Mouse (Mus musculus): ENCODE results near the gene Ccdc96. TPM values are rescaled to one million over a fixed set of nuclear protein-coding genes. Genes with fewer than 3 reads are reported as not detected.
A peak's percentile ranks its signal among the peaks of the same experiment; 100 is the strongest.

The Ccdc96 gene
- polyA plus RNA-seq, 1 experiment from 2014 or later, result 0.41 TPM

DNA sequence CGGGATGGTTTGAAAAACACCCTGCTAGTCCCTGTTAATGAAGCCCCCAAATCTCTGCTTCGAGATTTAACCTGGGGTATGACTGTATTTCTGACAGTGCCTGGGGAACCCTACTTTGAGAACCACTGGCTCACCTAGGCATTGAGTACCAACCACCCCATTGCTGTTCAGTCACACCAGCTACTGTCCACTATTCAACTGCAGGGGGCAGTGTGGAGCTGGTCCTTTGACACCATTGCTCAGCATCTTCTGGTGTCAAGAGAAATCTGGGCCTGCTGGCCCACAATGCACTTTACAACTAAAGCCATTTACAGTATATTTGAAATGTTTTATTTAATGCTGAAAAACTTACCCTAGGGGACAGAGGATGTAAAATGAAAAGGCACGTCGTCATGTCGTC lies 10.1 kb upstream of the Ccdc96 start:
- Histone ChIP-seq H3K4me1 (replicated peaks) (no peaks in the 10 kb centered on the region), H3K27ac (no peak overlapping the region), H3K4me3 (replicated peaks) (no peak overlapping the region), H3K36me3 (peaks cover 72% of the 10 kb centered on the region), H3K27me3 (no peaks in the 10 kb centered on the region), H3K9ac (replicated peaks) (no peak overlapping the region), H3K4me2 (no peak overlapping the region), H3K9me3 (no peaks in the 10 kb centered on the region)
- WGBS, result 90% methylated on average over 5 of the region's 5 CpGs
- ATAC-seq (ENCODE audit: insufficient number of reproducible peaks, insufficient read depth, low FRiP score, low TSS enrichment, low read depth), result no peak

DNA sequence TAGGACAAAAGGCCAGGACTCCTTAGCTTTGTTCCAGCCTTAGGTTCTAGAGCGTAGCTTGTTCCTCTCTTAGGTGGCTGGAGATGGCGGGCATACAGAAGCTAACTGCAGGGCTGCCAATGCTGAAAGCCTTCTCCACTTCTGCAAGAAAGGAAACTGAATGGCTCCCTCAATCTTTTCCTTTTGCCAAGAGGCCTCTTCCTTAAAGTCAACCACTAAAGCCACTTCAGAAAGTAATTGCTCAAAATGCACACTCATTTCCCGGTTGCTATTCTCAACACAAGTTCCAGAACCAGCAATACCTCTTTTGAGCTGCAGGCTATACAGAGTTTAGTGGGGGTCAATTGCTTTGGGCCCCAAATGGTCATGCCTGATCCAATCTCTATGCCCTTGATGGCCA lies 6.9 kb upstream of the Ccdc96 start:
- no peak for ATAC-seq (ENCODE audit: insufficient number of reproducible peaks, insufficient read depth, low FRiP score, low TSS enrichment, low read depth)
- no peak overlapping the region for H3K27ac ChIP-seq
- no peak overlapping the region for H3K9ac ChIP-seq (replicated peaks)
- peaks cover 12% of the 10 kb centered on the region; the same call in 1 of the 2 replicates for H3K4me1 ChIP-seq (replicated peaks)
- H3K4me2 ChIP-seq, result no peak overlapping the region
- H3K9me3 ChIP-seq, result no peaks in the 10 kb centered on the region
- H3K27me3 ChIP-seq, result no peaks in the 10 kb centered on the region
- WGBS, result 94% methylated on average over 3 of the region's 3 CpGs
- H3K4me3 ChIP-seq (replicated peaks), result no peak overlapping the region
- H3K36me3 ChIP-seq, result peaks cover 40% of the 10 kb centered on the region

DNA sequence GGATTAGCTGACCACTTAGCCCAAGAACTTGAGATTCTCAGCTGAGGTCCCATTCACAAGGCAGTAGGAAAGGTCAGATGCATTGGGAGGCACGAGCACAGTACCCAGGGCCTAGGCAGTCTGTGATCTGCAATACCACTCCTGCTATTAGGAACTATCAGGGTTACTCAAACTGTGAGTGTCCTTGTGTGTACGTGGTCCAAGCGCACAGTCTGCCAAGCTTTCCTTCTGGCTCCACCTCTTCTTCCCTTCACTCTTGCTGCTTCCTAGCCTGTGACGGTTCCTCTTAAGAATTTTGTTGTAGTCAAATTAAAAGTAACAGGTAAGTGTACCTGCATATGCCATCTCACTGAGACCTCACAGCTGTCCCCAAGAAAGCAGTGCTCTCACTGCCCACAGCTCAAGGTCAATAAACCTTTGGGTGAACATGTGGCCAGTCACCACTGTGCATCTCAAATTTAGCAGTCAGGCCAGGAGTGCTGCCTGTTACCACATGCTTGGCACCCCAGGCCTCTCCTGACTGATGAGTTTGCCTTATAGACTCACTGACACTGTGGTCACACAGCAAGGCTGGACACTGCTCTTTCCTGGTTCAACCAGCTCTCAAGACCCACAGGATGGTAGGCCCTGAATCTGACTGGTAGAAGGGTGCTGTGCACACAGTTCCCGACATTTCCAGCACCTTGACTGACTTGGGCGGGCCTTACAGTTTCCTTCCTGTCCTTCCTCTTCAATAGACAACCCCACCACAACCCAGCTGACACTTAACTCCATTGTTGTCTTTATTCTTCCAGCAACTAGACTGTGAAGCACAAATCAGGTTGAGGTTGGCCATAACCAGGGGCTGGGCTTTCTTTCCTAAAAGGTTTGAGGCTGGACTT lies 5.6 kb upstream of the Ccdc96 start:
- H3K36me3 ChIP-seq, result peaks cover 29% of the 10 kb centered on the region
- H3K27me3 ChIP-seq, result no peaks in the 10 kb centered on the region
- 86% methylated on average over 6 of the region's 6 CpGs for WGBS
- no peak overlapping the region for H3K27ac ChIP-seq
- ATAC-seq (ENCODE audit: insufficient number of reproducible peaks, insufficient read depth, low FRiP score, low TSS enrichment, low read depth), result no peak
- H3K9me3 ChIP-seq, result no peaks in the 10 kb centered on the region
- H3K4me3 ChIP-seq (replicated peaks), result no peak overlapping the region
- no peak overlapping the region for H3K9ac ChIP-seq (replicated peaks)
- peaks cover 22% of the 10 kb centered on the region for H3K4me1 ChIP-seq (replicated peaks)
- H3K4me2 ChIP-seq, result no peak overlapping the region

DNA sequence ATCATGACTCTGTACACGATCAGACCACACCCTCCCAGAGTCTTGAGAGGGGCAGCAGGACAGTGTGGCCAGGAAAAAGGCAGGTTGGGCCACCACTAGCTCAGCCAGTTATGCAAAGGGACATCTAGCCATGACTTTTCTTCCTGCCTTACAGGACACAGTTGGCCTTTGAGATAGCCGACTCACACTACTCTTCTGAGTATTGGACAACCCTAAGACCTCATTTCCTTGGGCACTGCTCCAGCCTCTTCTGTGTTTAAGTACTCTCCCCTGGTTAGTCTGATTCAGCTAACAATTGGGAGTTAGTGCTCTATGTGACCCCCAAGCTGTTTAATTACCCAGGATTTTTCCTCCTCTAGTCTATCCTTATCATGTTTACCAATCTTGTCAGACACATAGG lies 4.7 kb upstream of the Ccdc96 start:
- Histone ChIP-seq H3K4me2 (no peak overlapping the region), H3K4me1 (replicated peaks) (peaks cover 24% of the 10 kb centered on the region), H3K27me3 (peaks cover 3% of the 10 kb centered on the region), H3K36me3 (peaks cover 21% of the 10 kb centered on the region), H3K9me3 (no peaks in the 10 kb centered on the region), H3K27ac (no peak overlapping the region), H3K9ac (replicated peaks) (no peak overlapping the region), H3K4me3 (replicated peaks) (no peak overlapping the region)
- WGBS, result 80% methylated on average over 2 of the region's 2 CpGs
- no peak for ATAC-seq (ENCODE audit: insufficient number of reproducible peaks, insufficient read depth, low FRiP score, low TSS enrichment, low read depth)

DNA sequence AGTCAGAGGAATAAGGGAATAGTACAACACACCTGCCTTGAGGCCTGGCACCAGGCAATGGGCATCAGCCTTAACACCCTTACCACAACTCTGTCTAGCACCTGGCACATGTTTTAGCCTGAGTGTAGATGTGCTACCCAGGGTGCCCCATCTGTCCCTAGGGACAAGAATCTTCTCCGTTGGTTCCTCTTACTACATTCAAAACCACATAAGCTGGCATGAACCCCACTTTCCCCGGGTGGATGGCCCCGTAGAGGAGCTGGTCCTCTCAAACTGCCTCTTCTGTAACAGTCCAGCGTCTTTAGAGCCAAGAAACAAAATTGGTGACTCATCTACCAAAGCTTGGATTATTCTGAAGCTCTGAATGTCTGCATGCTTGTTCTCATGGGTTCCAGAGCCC lies 4.0 kb upstream of the Ccdc96 start:
- no peak overlapping the region for H3K4me2 ChIP-seq
- 91% methylated on average over 4 of the region's 4 CpGs for WGBS
- peaks cover 17% of the 10 kb centered on the region for H3K36me3 ChIP-seq
- no peak overlapping the region for H3K27ac ChIP-seq
- no peaks in the 10 kb centered on the region for H3K9me3 ChIP-seq
- H3K4me1 ChIP-seq (replicated peaks), result peaks cover 31% of the 10 kb centered on the region
- H3K27me3 ChIP-seq, result peaks cover 9% of the 10 kb centered on the region
- no peak overlapping the region for H3K4me3 ChIP-seq (replicated peaks)
- H3K9ac ChIP-seq (replicated peaks), result no peak overlapping the region
- ATAC-seq (ENCODE audit: insufficient number of reproducible peaks, insufficient read depth, low FRiP score, low TSS enrichment, low read depth), result no peak

DNA sequence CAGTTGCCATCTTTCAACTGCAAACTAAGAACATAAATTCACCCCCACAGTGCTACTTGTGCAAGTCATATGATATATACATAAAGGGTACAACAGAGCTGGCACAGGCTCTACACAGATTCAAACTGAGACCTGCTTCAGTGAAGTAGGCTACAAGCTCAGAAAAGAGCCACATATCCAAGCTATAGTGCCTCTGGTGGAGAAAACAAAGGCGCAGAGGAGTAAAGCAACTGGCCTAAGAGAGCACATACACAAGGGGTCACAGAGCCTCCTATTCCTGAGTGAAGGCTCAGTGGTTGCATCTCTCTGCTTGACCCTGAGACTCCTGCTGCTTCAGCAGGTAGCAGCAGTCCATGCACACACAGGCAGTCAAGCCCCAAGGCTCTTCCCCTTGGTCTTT lies 3.3 kb upstream of the Ccdc96 start:
- Histone ChIP-seq H3K9me3 (no peaks in the 10 kb centered on the region), H3K4me2 (no peak overlapping the region), H3K9ac (replicated peaks) (no peak overlapping the region), H3K4me3 (replicated peaks) (no peak overlapping the region), H3K36me3 (peaks cover 10% of the 10 kb centered on the region), H3K27ac (no peak overlapping the region), H3K4me1 (replicated peaks) (peaks cover 31% of the 10 kb centered on the region), H3K27me3 (peaks cover 16% of the 10 kb centered on the region)
- WGBS, result 75% methylated on average over 1 of the region's 1 CpGs
- ATAC-seq (ENCODE audit: insufficient number of reproducible peaks, insufficient read depth, low FRiP score, low TSS enrichment, low read depth), result no peak

DNA sequence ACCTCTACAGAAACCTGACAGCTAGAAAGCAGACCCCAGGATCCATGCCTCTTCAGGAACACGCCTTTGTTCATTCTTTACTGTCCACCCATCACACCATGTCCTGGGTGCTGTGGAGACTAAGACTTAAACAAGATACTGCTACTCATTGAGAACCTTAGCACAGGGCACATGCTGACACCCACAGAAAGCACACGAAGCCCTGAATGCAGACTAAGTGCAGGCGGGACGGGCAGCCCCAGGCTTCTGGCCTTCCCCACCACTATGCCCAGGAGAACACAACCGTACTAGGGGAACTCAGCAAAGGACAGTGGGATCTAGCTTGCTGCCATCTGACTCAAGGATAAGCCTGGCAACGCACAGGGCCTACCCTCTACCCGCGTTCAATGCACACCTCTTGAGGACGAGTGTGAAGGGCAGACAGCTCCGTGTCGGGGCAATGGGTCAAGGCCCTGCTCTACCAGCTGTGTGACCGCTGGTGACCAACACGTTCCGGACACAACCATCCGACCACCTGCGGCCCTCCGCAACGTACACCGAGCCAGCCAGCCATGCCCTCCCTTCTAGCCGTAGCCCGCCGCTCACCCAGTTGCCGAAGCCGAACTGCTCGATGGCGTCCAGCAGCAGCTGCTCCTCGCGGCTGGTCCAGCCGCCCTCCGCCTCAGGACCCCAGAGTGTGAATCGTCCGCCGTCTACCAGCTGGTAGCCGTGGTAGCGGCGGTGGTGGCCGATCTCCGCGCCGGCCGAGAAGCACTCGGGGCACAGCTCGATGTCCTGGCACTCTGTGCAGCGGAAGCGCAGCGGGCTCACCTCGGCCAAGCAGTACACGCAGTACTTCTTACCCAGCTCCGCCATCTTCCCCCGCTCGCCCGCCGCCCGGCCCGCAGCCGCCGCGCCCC lies 936 bp upstream of the Ccdc96 start:
- Histone ChIP-seq H3K9ac (replicated peaks) (peak overlapping the region; percentile 86), H3K27me3 (peaks cover 23% of the 10 kb centered on the region), H3K4me3 (replicated peaks) (peak overlapping the region; percentile 89), H3K4me1 (replicated peaks) (peaks cover 31% of the 10 kb centered on the region), H3K27ac (peak overlapping the region; percentile 67), H3K9me3 (no peaks in the 10 kb centered on the region), H3K4me2 (peak overlapping the region; percentile 93), H3K36me3 (no peaks in the 10 kb centered on the region; the same call in 1 of the 2 replicates)
- peak; percentile 52 for ATAC-seq (ENCODE audit: insufficient number of reproducible peaks, insufficient read depth, low FRiP score, low TSS enrichment, low read depth)
- 2% methylated on average over 58 of the region's 58 CpGs for WGBS

DNA sequence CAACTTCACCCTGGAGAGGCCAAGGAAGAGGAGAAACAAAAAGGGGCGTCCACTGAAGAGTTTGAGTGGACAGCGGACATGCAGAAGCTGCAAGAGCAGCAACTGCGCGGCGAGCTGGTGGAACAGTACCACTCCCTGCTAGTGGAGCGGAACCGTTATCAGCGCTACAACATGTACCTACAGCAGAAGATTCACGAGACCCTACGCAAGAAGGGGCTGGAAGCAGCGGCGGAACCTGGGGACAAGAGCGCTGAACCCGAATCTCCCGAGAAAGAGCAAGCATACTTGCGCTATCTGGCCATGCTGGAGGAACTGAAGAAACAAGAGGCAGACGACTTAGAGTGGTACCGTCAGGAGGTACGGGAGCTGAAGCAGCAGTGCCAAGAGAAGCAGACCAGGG lies 918 bp downstream of the Ccdc96 start:
- H3K27ac ChIP-seq, result no peak overlapping the region
- peak overlapping the region; percentile 89 for H3K4me2 ChIP-seq
- peaks cover 23% of the 10 kb centered on the region for H3K27me3 ChIP-seq
- H3K9ac ChIP-seq (replicated peaks), result no peak overlapping the region; the same call in 1 of the 2 replicates
- no peaks in the 10 kb centered on the region for H3K9me3 ChIP-seq
- no peak for ATAC-seq (ENCODE audit: insufficient number of reproducible peaks, insufficient read depth, low FRiP score, low TSS enrichment, low read depth)
- 31% methylated on average over 19 of the region's 19 CpGs for WGBS
- peak overlapping the region; percentile 89 for H3K4me3 ChIP-seq (replicated peaks)
- H3K36me3 ChIP-seq, result peaks cover 2% of the 10 kb centered on the region; the same call in 1 of the 2 replicates
- H3K4me1 ChIP-seq (replicated peaks), result peaks cover 31% of the 10 kb centered on the region

DNA sequence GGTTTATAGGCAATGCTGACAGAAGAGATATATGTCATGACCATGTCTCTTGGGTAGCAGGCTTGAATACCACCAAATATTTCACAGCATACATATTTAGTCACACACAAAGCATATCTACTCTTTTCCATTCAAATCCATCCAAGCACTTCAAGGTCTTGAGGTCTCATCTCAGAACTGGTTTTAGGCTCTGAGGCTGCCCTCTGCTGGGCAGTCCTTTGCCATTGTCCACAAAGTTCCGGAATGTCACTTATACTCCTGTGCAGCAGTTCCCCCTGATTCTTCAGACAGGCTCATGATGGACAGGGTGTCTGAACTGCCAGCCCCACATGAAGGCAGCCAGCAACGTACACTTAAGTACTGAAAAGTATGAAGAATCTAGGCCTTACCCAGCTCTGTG lies 4.8 kb downstream of the Ccdc96 start:
- H3K27ac ChIP-seq, result no peak overlapping the region
- no peak for ATAC-seq (ENCODE audit: insufficient number of reproducible peaks, insufficient read depth, low FRiP score, low TSS enrichment, low read depth)
- H3K4me1 ChIP-seq (replicated peaks), result peaks cover 9% of the 10 kb centered on the region
- peaks cover 35% of the 10 kb centered on the region for H3K36me3 ChIP-seq
- H3K27me3 ChIP-seq, result peaks cover 23% of the 10 kb centered on the region
- no peaks in the 10 kb centered on the region for H3K9me3 ChIP-seq
- no peak overlapping the region for H3K9ac ChIP-seq (replicated peaks)
- no peak overlapping the region for H3K4me2 ChIP-seq
- no peak overlapping the region for H3K4me3 ChIP-seq (replicated peaks)
- WGBS, result 49% methylated on average over 2 of the region's 2 CpGs

DNA sequence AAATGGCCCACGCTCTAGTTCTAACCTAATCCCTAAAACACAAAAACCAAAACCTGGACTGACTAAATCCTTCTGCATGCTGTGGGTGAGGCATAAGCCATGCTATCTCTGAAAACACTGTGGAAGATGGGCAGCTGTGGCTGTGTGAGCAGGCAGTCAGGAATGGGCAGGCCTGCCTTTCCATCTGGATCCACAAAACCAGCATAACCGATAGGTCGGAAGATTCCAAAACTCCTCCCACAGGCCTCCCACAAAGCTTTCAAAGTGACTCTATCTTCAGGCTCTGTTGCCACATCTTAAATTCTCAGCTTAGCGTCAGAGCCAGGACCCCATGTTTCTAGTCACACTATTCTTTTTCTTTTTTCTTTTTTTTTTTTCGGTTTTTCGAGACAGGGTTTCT lies 9.5 kb downstream of the Ccdc96 start:
- ATAC-seq (ENCODE audit: insufficient number of reproducible peaks, insufficient read depth, low FRiP score, low TSS enrichment, low read depth), result no peak
- H3K36me3 ChIP-seq, result peaks cover 69% of the 10 kb centered on the region
- no peak overlapping the region for H3K9ac ChIP-seq (replicated peaks)
- no peak overlapping the region for H3K4me3 ChIP-seq (replicated peaks)
- H3K9me3 ChIP-seq, result no peaks in the 10 kb centered on the region
- 89% methylated on average over 6 of the region's 6 CpGs for WGBS
- no peaks in the 10 kb centered on the region for H3K4me1 ChIP-seq (replicated peaks)
- no peak overlapping the region for H3K4me2 ChIP-seq
- no peak overlapping the region for H3K27ac ChIP-seq
- no peaks in the 10 kb centered on the region for H3K27me3 ChIP-seq

DNA sequence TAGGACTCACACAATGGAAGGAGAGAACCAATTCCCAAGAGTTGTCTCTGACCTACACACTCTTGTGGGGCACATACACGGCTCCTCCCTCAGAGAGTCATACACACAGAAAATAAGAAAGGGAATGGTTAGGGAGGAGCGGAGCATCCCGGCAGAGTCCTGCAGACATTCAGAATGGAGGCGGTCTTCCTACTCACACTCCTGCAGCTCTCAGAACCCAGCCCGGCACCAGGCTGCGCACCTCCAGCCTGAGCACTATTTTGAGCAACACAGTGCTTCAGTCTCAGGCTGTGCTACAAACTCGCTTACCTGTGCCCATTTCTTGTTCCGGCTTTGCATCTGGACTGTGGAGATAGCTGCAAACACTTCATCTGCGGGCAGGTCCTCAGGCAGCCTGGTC lies 10.3 kb downstream of the Ccdc96 start:
- no peaks in the 10 kb centered on the region for H3K4me1 ChIP-seq (replicated peaks)
- H3K9me3 ChIP-seq, result no peaks in the 10 kb centered on the region
- H3K4me3 ChIP-seq (replicated peaks), result no peak overlapping the region
- H3K27me3 ChIP-seq, result no peaks in the 10 kb centered on the region
- ATAC-seq (ENCODE audit: insufficient number of reproducible peaks, insufficient read depth, low FRiP score, low TSS enrichment, low read depth), result no peak
- H3K36me3 ChIP-seq, result peaks cover 74% of the 10 kb centered on the region
- no peak overlapping the region for H3K4me2 ChIP-seq
- WGBS, result 93% methylated on average over 9 of the region's 9 CpGs
- no peak overlapping the region for H3K9ac ChIP-seq (replicated peaks)
- no peak overlapping the region for H3K27ac ChIP-seq
